Mouse (Mus musculus) lung, embryonic 16.5 days (tissue): ENCODE measurements around the gene Pih1d1. TPM values are rescaled to one million over a fixed set of nuclear protein-coding genes. Genes with fewer than 3 reads are reported as not detected.
A peak's percentile ranks its signal among the peaks of the same experiment; 100 is the strongest.
"Not testable (repeated sequence)": the region's sequence is repeated elsewhere in the genome, so short reads cannot be mapped to it uniquely, and the experiment has no call there.

Experiments used
- ATAC-seq: fragments of 200-750 bp; cut with Nextera tagmentation; 2 replicates; pipeline ENCODE4 v1.8.0; 2017; ENCODE audit warnings: low read depth, mild to moderate bottlenecking, moderate library complexity
- H3K27ac ChIP-seq: fragments of 300-500 bp; sonication (generic); 2 replicates; pipeline ENCODE4 v1.5.1; 2014; ENCODE audit warnings: mild to moderate bottlenecking, control low read depth, low read length
- H3K27me3 ChIP-seq: fragments of 300-500 bp; sonication (generic); 2 replicates; pipeline ENCODE4 v1.6.1; 2014; ENCODE audit warnings: low read depth, low read length, mixed read lengths; ENCODE audit not compliant: control insufficient read depth, insufficient read depth
- H3K36me3 ChIP-seq: fragments of 300-500 bp; sonication (generic); 2 replicates; pipeline ENCODE4 v1.6.1; 2014; ENCODE audit warnings: low read length; ENCODE audit not compliant: control insufficient read depth, insufficient read depth
- H3K4me1 ChIP-seq: fragments of 300-500 bp; sonication (generic); replicated peaks from 2 replicates; pipeline ENCODE4 v1.6.1; 2014; ENCODE audit warnings: low read length, mixed read lengths; ENCODE audit not compliant: control insufficient read depth, insufficient read depth
- H3K4me2 ChIP-seq: fragments of 300-500 bp; sonication (generic); 2 replicates; pipeline ENCODE4 v1.6.1; 2014; ENCODE audit warnings: low read depth, low read length, control low read depth
- H3K4me3 ChIP-seq: fragments of 300-500 bp; sonication (generic); 2 replicates; pipeline ENCODE4 v1.5.1; 2014; ENCODE audit warnings: mild to moderate bottlenecking, low read length, control low read depth
- H3K9ac ChIP-seq: fragments of 300-500 bp; sonication (generic); 2 replicates; pipeline ENCODE4 v1.6.1; 2014; ENCODE audit warnings: low read length, control low read depth
- H3K9me3 ChIP-seq: fragments of 300-500 bp; sonication (generic); 2 replicates; pipeline ENCODE4 v1.6.1; 2016; ENCODE audit warnings: low read length; ENCODE audit not compliant: control insufficient read depth
- WGBS: fragments of 180-500 bp; shearing (Covaris S2); extraction: QIAGEN DNeasy Blood & Tissue Kit; methylation state at CpG from one replicate; pipeline ENCODE4 v1.1.7; 2014; 5-methylcytosine and 5-hydroxymethylcytosine counted together
- polyA plus RNA-seq: library from polyadenylated mRNA; unstranded; fragments of >200 nt; fragmentation: Nextera tagmentation; extraction: Ambion mirVana; gene quantifications from 2 replicates; pipeline ENCODE4 v1.2.1, GENCODE M21; 2015

The Pih1d1 gene
- polyA plus RNA-seq, 1 experiment from 2014 or later: 100 TPM

GRCm38 (mm10) chr7:45125144-45125600, 28.9 kb upstream of the Pih1d1 start:
- no peak for ATAC-seq
- no peak overlapping the region; the same call in 1 of the 2 replicates for H3K4me3 ChIP-seq
- no peak overlapping the region; the same call in 1 of the 2 replicates for H3K9ac ChIP-seq
- H3K27ac ChIP-seq: peak overlapping the region; percentile 16; the same call in 1 of the 2 replicates
- H3K4me2 ChIP-seq: no peak overlapping the region
- no peaks in the 10 kb centered on the region for H3K27me3 ChIP-seq
- H3K36me3 ChIP-seq: peaks cover 57% of the 10 kb centered on the region
- H3K4me1 ChIP-seq: peaks cover 51% of the 10 kb centered on the region
- no peaks in the 10 kb centered on the region for H3K9me3 ChIP-seq
- WGBS: 19% methylated on average over 7 of the region's 7 CpGs

DNA sequence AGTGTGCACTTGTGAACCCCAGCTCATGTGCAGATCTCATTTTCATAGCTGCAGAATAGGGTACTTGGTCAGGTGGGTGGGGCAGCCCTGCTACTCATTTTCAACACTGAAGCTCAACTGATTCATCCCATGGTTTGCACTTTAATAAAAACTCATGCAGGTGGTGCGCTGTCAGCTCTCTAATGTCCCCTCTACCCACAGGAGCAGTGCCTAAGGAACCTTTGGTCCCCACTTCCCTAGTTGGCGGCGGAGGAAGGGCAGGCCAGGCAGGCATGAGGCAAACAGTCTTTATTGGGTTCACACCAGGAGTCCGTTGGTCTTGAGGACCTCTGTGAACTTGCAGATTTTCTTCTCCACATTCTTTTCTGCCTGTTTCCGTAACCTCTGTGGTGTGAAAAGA, 28.5 kb upstream of the Pih1d1 start:
- not testable (repeated sequence) for H3K4me3 ChIP-seq, H3K27me3 ChIP-seq, ATAC-seq, H3K4me2 ChIP-seq, H3K9me3 ChIP-seq, H3K27ac ChIP-seq, H3K9ac ChIP-seq
- peaks cover 51% of the 10 kb centered on the region for H3K4me1 ChIP-seq
- H3K36me3 ChIP-seq: peaks cover 52% of the 10 kb centered on the region
- WGBS: 66% methylated on average over 5 of the region's 5 CpGs

- Histone ChIP-seq H3K9me3 (no peaks in the 10 kb centered on the region), H3K4me3 (peak overlapping the region; percentile 78), H3K27ac (peak overlapping the region; percentile 83), H3K4me2 (peak overlapping the region; percentile 96), H3K36me3 (peaks cover 45% of the 10 kb centered on the region), H3K9ac (peak overlapping the region; percentile 97), H3K27me3 (no peaks in the 10 kb centered on the region), H3K4me1 (peaks cover 46% of the 10 kb centered on the region)
- WGBS: 65% methylated on average over 17 of the region's 17 CpGs
- no peak for ATAC-seq
These were observed 27.8 kb upstream of the Pih1d1 start for GRCm38 (mm10) chr7:45126147-45126843.

DNA sequence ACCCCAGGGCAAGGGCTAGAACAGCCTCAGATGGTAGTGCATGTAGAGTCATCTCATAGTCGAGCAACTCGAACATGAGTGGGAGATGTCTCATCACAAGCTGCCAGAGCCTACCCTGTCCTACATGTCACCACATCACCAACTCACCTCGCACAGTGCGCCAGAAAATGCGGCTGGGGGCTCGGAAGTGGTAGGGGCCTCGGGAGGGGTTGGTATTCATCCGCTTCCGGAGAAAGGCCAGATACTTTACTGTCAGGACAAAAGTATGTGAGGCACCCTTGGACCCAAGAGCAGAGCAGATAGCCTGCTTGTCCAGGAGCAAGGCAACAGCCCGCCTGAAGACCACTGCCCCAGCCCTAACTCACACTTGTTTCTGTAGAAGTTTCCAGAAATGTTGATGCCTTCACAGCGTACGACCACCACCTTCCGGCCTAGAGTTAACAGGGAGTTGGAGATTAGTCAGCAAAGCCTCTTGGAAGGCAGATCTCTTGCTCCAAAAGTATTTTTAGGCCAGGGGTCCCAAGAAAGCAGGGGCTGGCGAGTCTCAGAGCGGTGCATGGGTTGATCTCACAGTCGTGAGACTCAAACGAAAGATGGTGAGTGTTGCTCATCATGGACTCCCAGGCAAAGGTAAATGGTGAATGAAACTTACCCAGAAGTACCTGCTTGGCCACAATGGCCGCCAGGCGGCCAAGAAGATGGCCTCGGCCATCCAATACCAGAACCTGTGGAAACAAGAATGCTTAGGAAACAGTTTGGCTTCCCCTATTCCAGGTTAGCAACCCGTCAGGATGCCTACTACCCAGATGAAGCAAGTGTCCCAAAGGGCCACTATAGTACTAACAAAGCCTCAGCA, 27.0 kb upstream of the Pih1d1 start:
- peak overlapping the region; percentile 78 for H3K4me3 ChIP-seq
- H3K27ac ChIP-seq: peak overlapping the region; percentile 83
- 16% methylated on average over 21 of the region's 21 CpGs for WGBS
- no peaks in the 10 kb centered on the region for H3K27me3 ChIP-seq
- ATAC-seq: no peak
- H3K4me1 ChIP-seq: peaks cover 39% of the 10 kb centered on the region
- H3K9ac ChIP-seq: peak overlapping the region; percentile 97
- peak overlapping the region; percentile 96 for H3K4me2 ChIP-seq
- peaks cover 38% of the 10 kb centered on the region for H3K36me3 ChIP-seq
- no peaks in the 10 kb centered on the region for H3K9me3 ChIP-seq

GRCm38 (mm10) chr7:45127700-45128224, 26.3 kb upstream of the Pih1d1 start:
- Histone ChIP-seq H3K4me2 (peak overlapping the region; percentile 96), H3K36me3 (peaks cover 31% of the 10 kb centered on the region), H3K27me3 (no peaks in the 10 kb centered on the region), H3K9me3 (no peaks in the 10 kb centered on the region), H3K4me3 (peak overlapping the region; percentile 78), H3K4me1 (peaks cover 35% of the 10 kb centered on the region), H3K9ac (peak overlapping the region; percentile 97), H3K27ac (peak overlapping the region; percentile 83)
- 2% methylated on average over 6 of the region's 6 CpGs for WGBS
- no peak for ATAC-seq

DNA sequence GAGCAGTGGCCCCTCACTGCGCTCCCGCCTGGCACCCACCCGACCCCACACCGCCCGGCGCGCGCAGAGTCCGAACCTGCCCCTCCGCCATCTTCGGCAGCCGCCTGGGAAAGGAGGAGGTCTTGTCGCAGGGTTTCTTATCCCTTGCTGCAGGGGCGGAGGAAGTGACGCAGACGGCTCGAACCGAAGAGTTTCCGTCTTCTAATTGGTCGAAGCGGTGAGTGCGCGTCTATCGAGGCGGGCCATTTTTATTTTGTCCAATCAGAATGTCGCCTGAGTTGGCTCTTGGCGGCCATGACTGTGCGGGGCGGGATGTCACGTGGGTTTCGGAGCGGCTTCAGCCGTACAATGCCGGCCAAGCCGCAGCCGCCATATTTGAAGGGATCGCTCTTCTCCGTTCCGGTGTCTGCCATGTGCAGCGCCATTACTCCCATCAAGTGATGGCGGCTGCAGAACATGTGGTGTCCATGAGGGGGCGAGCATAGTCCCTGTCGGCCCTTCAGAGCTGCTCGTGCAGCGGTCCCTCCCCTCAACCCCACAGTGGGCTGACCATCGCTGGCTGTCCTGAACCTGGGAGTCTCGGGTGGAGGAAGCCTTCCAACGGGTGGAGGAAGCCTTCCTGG, 25.4 kb upstream of the Pih1d1 start, which contains the start of gene Rpl13a:
Rpl13a (minus strand) TSS at position 138 of the 623 bp plus-strand sequence.
- Histone ChIP-seq H3K9me3 (no peaks in the 10 kb centered on the region), H3K4me3 (peak within 1 kb of the TSS; percentile 78), H3K4me2 (peak within 1 kb of the TSS; percentile 96), H3K4me1 (peaks cover 30% of the 10 kb centered on the region), H3K36me3 (peaks cover 26% of the 10 kb centered on the region), H3K27me3 (no peaks in the 10 kb centered on the region), H3K9ac (peak within 1 kb of the TSS; percentile 97), H3K27ac (peak within 1 kb of the TSS; percentile 90)
- peak; percentile 94 for ATAC-seq
- WGBS: 0% methylated on average over 48 of the region's 48 CpGs

DNA sequence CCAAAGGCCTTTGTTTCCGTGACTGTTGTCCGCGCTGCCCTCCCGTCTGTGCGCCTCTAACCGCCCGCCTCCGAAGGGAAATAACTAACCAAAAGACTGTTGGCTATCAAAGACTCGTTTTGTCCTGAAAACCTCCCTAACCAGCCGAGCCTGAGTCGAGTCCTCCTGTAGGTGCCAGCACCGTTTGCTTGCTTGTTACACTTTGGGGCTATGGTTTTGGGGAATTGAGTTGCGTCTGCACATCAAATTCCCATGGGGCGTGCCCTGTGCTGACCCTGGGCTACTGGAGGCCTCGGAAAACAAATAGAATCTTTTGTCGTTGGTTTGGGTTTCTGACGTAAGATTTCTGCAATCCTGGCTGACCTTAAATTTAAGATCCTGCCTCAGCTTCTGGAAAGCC, 24.8 kb upstream of the Pih1d1 start:
- WGBS: 2% methylated on average over 17 of the region's 17 CpGs
- Histone ChIP-seq H3K4me1 (peaks cover 30% of the 10 kb centered on the region), H3K36me3 (peaks cover 26% of the 10 kb centered on the region), H3K4me3 (peak overlapping the region; percentile 61), H3K9me3 (no peaks in the 10 kb centered on the region), H3K9ac (peak overlapping the region; percentile 80), H3K27ac (peak overlapping the region; percentile 90), H3K4me2 (peak overlapping the region; percentile 73), H3K27me3 (no peaks in the 10 kb centered on the region)
- ATAC-seq: no peak

GRCm38 (mm10) chr7:45129776-45130512, 24.2 kb upstream of the Pih1d1 start:
- ATAC-seq: no peak
- Histone ChIP-seq H3K27me3 (no peaks in the 10 kb centered on the region), H3K36me3 (peaks cover 24% of the 10 kb centered on the region), H3K27ac (peak overlapping the region; percentile 90), H3K4me3 (peak overlapping the region; percentile 61), H3K4me2 (peak overlapping the region; percentile 73), H3K4me1 (peaks cover 26% of the 10 kb centered on the region), H3K9me3 (no peaks in the 10 kb centered on the region), H3K9ac (peak overlapping the region; percentile 80)
- 54% methylated on average over 15 of the region's 15 CpGs for whole genome bisulfite sequencing
